In genomic region chr19:5065104-5065503, GRCm38 (mm10) we compare ENCODE assay signal across 17 mouse cellular contexts. TPM values are rescaled to one million over a fixed set of nuclear protein-coding genes. Genes with fewer than 3 reads are reported as not detected.
DNase-seq lines count a peak whose midpoint lies in the region; ATAC-seq and TF ChIP-seq lines count a peak whose summit lies in the region.
"Had no signal": no experiment of that assay in that cellular context is flagged by ENCODE, and none has a peak within 500 bp of the region (broad histone marks: within the 10 kb centered on the region; RNA-seq: fewer than 3 reads in every experiment).

No protein-coding gene starts in this region.

- no peak overlapping the region for H3K4me2 ChIP-seq in forebrain, embryonic 13.5 days
- no peak overlapping the region for H3K4me2 ChIP-seq in forebrain, embryonic 14.5 days (ENCODE audit: low read length)
- no peak overlapping the region for H3K4me2 ChIP-seq in midbrain, embryonic 13.5 days (replicated peaks)
- H3K4me2 ChIP-seq in midbrain, embryonic 15.5 days, result no peak overlapping the region
- peak overlapping the region; percentile 19 for H3K4me2 ChIP-seq in myocyte (ENCODE audit: low read depth)
- H3K4me2 ChIP-seq: forebrain, embryonic 15.5 days; lung, embryonic 15.5 days had no signal

- H3K79me2 ChIP-seq in myocyte (ENCODE audit: control insufficient read depth, insufficient read depth), result no peaks in the 10 kb centered on the region

- H3K27me3 ChIP-seq in forebrain, embryonic 13.5 days, result peaks cover 40% of the 10 kb centered on the region
- peaks cover 15% of the 10 kb centered on the region for H3K27me3 ChIP-seq in forebrain, embryonic 14.5 days (replicated peaks; ENCODE audit: control insufficient read depth, insufficient read depth, low read length)
- H3K27me3 ChIP-seq in midbrain, embryonic 13.5 days, result peaks cover 51% of the 10 kb centered on the region
- H3K27me3 ChIP-seq in midbrain, embryonic 15.5 days (replicated peaks), result peaks cover 26% of the 10 kb centered on the region
- no peaks in the 10 kb centered on the region for H3K27me3 ChIP-seq in myocyte (ENCODE audit: control insufficient read depth, insufficient read depth, insufficient read length)

- no peaks in the 10 kb centered on the region for H3K9me3 ChIP-seq in forebrain, embryonic 13.5 days (replicated peaks)
- no peaks in the 10 kb centered on the region for H3K9me3 ChIP-seq in forebrain, embryonic 14.5 days (replicated peaks; ENCODE audit: control insufficient read depth, low read length)
- H3K9me3 ChIP-seq in midbrain, embryonic 13.5 days, result no peaks in the 10 kb centered on the region
- no peaks in the 10 kb centered on the region for H3K9me3 ChIP-seq in midbrain, embryonic 15.5 days
- H3K9me3 ChIP-seq: forebrain, embryonic 15.5 days; G1E; lung, embryonic 15.5 days had no signal

- no peak overlapping the region for H3K4me3 ChIP-seq in forebrain, embryonic 13.5 days
- H3K4me3 ChIP-seq in forebrain, embryonic 14.5 days (ENCODE audit: low read depth, low read length), result no peak overlapping the region
- H3K4me3 ChIP-seq in midbrain, embryonic 13.5 days (replicated peaks), result no peak overlapping the region
- H3K4me3 ChIP-seq in midbrain, embryonic 15.5 days, result no peak overlapping the region
- H3K4me3 ChIP-seq in embryonic fibroblast, embryonic 13.5 days (ENCODE audit: insufficient read depth, low read length), result no peak overlapping the region
- no peak overlapping the region for H3K4me3 ChIP-seq in myocyte
- H3K4me3 ChIP-seq: forebrain, embryonic 15.5 days; heart, adult 2 months; layer of hippocampus, adult 2 months; lung, embryonic 15.5 days had no signal

- no peak for DNase-seq in forebrain, embryonic 14.5 days (ENCODE audit: low spot score)
- DNase-seq in right cerebral cortex, postnatal 36 days (ENCODE audit: low spot score in 2 of 2), result no peak
- no peak for DNase-seq in adrenal gland, adult 8-10 months
- DNase-seq: adrenal gland, postnatal 10 days; cerebellum, adult 11 months; kidney, adult 11 months had no signal

- peaks cover 28% of the 10 kb centered on the region for H3K4me1 ChIP-seq in forebrain, embryonic 13.5 days
- peaks cover 14% of the 10 kb centered on the region; the same call in 1 of the 2 replicates for H3K4me1 ChIP-seq in forebrain, embryonic 14.5 days (ENCODE audit: control insufficient read depth, insufficient read depth, low read length)
- peaks cover 33% of the 10 kb centered on the region for H3K4me1 ChIP-seq in midbrain, embryonic 13.5 days (replicated peaks)
- peaks cover 24% of the 10 kb centered on the region for H3K4me1 ChIP-seq in midbrain, embryonic 15.5 days
- peaks cover 35% of the 10 kb centered on the region for H3K4me1 ChIP-seq in embryonic fibroblast, embryonic 13.5 days (ENCODE audit: control insufficient read depth, insufficient read depth, low read length)

- no peak for TF ChIP-seq POLR2A in embryonic fibroblast, embryonic 13.5 days (IDR thresholded peaks at IDR 0.05; ENCODE audit: low read depth, low read length)
- TF ChIP-seq POLR2A in myocyte (IDR thresholded peaks at IDR 0.05; ENCODE audit: insufficient read length, low read depth), result no peak

- 72% methylated on average over 7 of the region's 7 CpGs for WGBS in forebrain, embryonic 13.5 days
- WGBS in forebrain, embryonic 14.5 days, result 75% methylated on average over 7 of the region's 7 CpGs
- 75% methylated on average over 7 of the region's 7 CpGs for WGBS in midbrain, embryonic 13.5 days
- 66% methylated on average over 7 of the region's 7 CpGs for WGBS in midbrain, embryonic 15.5 days

- ATAC-seq in forebrain, embryonic 13.5 days, result no peak
- ATAC-seq in forebrain, embryonic 14.5 days, result no peak
- ATAC-seq in midbrain, embryonic 13.5 days, result no peak
- ATAC-seq in midbrain, embryonic 15.5 days (replicated peaks), result no peak
- ATAC-seq: forebrain, embryonic 15.5 days had no signal

- TF ChIP-seq CTCF in embryonic fibroblast, embryonic 13.5 days (IDR thresholded peaks at IDR 0.05; ENCODE audit: borderline replicate concordance, insufficient read depth, low read length), result no peak

- H3K36me3 ChIP-seq in forebrain, embryonic 13.5 days (ENCODE audit: poor library complexity, severe bottlenecking), result no peaks in the 10 kb centered on the region
- no peaks in the 10 kb centered on the region for H3K36me3 ChIP-seq in forebrain, embryonic 14.5 days (ENCODE audit: control insufficient read depth, insufficient read depth, low read length)
- no peaks in the 10 kb centered on the region for H3K36me3 ChIP-seq in midbrain, embryonic 13.5 days
- H3K36me3 ChIP-seq in midbrain, embryonic 15.5 days (replicated peaks), result no peaks in the 10 kb centered on the region
- H3K36me3 ChIP-seq in myocyte (ENCODE audit: control insufficient read depth, insufficient read depth), result no peaks in the 10 kb centered on the region
- H3K36me3 ChIP-seq: forebrain, embryonic 15.5 days; G1E; lung, embryonic 15.5 days had no signal

- H3ac ChIP-seq in myocyte (ENCODE audit: control insufficient read depth, insufficient read length), result no peak overlapping the region

- 0 out of 2 replicates have a peak overlapping the region, but pooled peaks have one; percentile 14 for H3K9ac ChIP-seq in forebrain, embryonic 13.5 days
- H3K9ac ChIP-seq in forebrain, embryonic 14.5 days (ENCODE audit: low read length), result no peak overlapping the region
- H3K9ac ChIP-seq in midbrain, embryonic 13.5 days (replicated peaks), result 0 out of 2 replicates have a peak overlapping the region, but pooled peaks have one; percentile 19
- no peak overlapping the region for H3K9ac ChIP-seq in midbrain, embryonic 15.5 days
- H3K9ac ChIP-seq: forebrain, embryonic 15.5 days; lung, embryonic 15.5 days had no signal

- no peak overlapping the region for H3K27ac ChIP-seq in forebrain, embryonic 13.5 days
- no peak overlapping the region for H3K27ac ChIP-seq in forebrain, embryonic 14.5 days (ENCODE audit: low read depth, low read length)
- H3K27ac ChIP-seq in midbrain, embryonic 13.5 days, result no peak overlapping the region
- no peak overlapping the region for H3K27ac ChIP-seq in midbrain, embryonic 15.5 days
- peak overlapping the region; percentile 4; the same call in 1 of the 2 replicates for H3K27ac ChIP-seq in embryonic fibroblast, embryonic 13.5 days (ENCODE audit: insufficient read depth, low read length)
- H3K27ac ChIP-seq: forebrain, embryonic 15.5 days; heart, adult 2 months; layer of hippocampus, adult 2 months; lung, embryonic 15.5 days had no signal

TF ChIP-seq in myocyte, 11 proteins besides CTCF, POLR2A, EP300 and RAD21 (continues in another document):
- TF ChIP-seq MYOD1 (IDR thresholded peaks at IDR 0.05; ENCODE audit: control insufficient read depth in 1 of 3, insufficient read length in 2 of 3, low read depth in 2 of 3), result no peak

RNA-seq across cellular contexts. Expression of gene Cd248, which starts 2.8 kb away (rescaled TPM):
- 7.0 and 7.3 TPM in 2 replicates for polyA plus RNA-seq in forebrain, embryonic 13.5 days (2015; fragmentation: Nextera tagmentation; extraction: Ambion mirVana)
- polyA plus RNA-seq in forebrain, embryonic 14.5 days (2014; fragmentation: Nextera tagmentation; extraction: Ambion mirVana), result 12.5 and 16.2 TPM in 2 replicates
- 11.0 and 15.2 TPM in 2 replicates for polyA plus RNA-seq in midbrain, embryonic 13.5 days (2015; fragmentation: Nextera tagmentation; extraction: Ambion mirVana)
- polyA plus RNA-seq in midbrain, embryonic 15.5 days (2015; fragmentation: Nextera tagmentation; extraction: Ambion mirVana), result 19.7 and 24.2 TPM in 2 replicates
- polyA plus RNA-seq in embryonic fibroblast, embryonic 13.5 days (2011; ENCODE audit: insufficient read length, low read depth, missing spikeins), result 202 and 292 TPM in 2 replicates
- polyA plus RNA-seq in myocyte (2012; fragmentation: generic; extraction: Trizol), result 10.4 TPM
- total RNA-seq in adrenal gland, adult 8-10 months (2022), result 10 to 100 TPM in 1 of 4 experiments, 1 to 10 TPM in 3; 8.9 to 11.8 (median 9.2) TPM
- total RNA-seq: G1E had no signal
- polyA plus RNA-seq: G1E had no signal

RNA-seq across cellular contexts. Expression of gene Rin1, which starts 14.8 kb away (rescaled TPM):
- polyA plus RNA-seq in forebrain, embryonic 13.5 days (2015; fragmentation: Nextera tagmentation; extraction: Ambion mirVana), result 0.62 and 0.78 TPM in 2 replicates
- 1.3 and 1.4 TPM in 2 replicates for polyA plus RNA-seq in forebrain, embryonic 14.5 days (2014; fragmentation: Nextera tagmentation; extraction: Ambion mirVana)
- polyA plus RNA-seq in midbrain, embryonic 13.5 days (2015; fragmentation: Nextera tagmentation; extraction: Ambion mirVana), result 1.3 and 2.1 TPM in 2 replicates
- 0.91 and 1.6 TPM in 2 replicates for polyA plus RNA-seq in midbrain, embryonic 15.5 days (2015; fragmentation: Nextera tagmentation; extraction: Ambion mirVana)
- 60.2 and 82.9 TPM in 2 replicates for polyA plus RNA-seq in embryonic fibroblast, embryonic 13.5 days (2011; ENCODE audit: insufficient read length, low read depth, missing spikeins)
- 63.9 TPM for polyA plus RNA-seq in myocyte (2012; fragmentation: generic; extraction: Trizol)
- total RNA-seq in adrenal gland, adult 8-10 months (2022), result 1 to 10 TPM; 4.1 to 8.1 (median 7.7) TPM

RNA-seq across cellular contexts. Expression of gene Tmem151a, which starts 20.2 kb away (rescaled TPM):
- 2.3 and 2.8 TPM in 2 replicates for polyA plus RNA-seq in forebrain, embryonic 13.5 days (2015; fragmentation: Nextera tagmentation; extraction: Ambion mirVana)
- 5.4 and 7.5 TPM in 2 replicates for polyA plus RNA-seq in forebrain, embryonic 14.5 days (2014; fragmentation: Nextera tagmentation; extraction: Ambion mirVana)
- polyA plus RNA-seq in midbrain, embryonic 13.5 days (2015; fragmentation: Nextera tagmentation; extraction: Ambion mirVana), result 3.7 and 4.4 TPM in 2 replicates
- 20.3 and 21.2 TPM in 2 replicates for polyA plus RNA-seq in midbrain, embryonic 15.5 days (2015; fragmentation: Nextera tagmentation; extraction: Ambion mirVana)
- polyA plus RNA-seq in embryonic fibroblast, embryonic 13.5 days (2011; ENCODE audit: insufficient read length, low read depth, missing spikeins), result 6.0 and 7.2 TPM in 2 replicates
- 10.1 TPM for polyA plus RNA-seq in myocyte (2012; fragmentation: generic; extraction: Trizol)
- 1 to 10 TPM; 2.1 to 2.8 (median 2.6) TPM for total RNA-seq in adrenal gland, adult 8-10 months (2022)
- polyA plus RNA-seq: G1E had no signal

RNA-seq across cellular contexts. Expression of gene Yif1a, which starts 23.2 kb away (rescaled TPM):
- polyA plus RNA-seq in forebrain, embryonic 13.5 days (2015; fragmentation: Nextera tagmentation; extraction: Ambion mirVana), result 62.4 and 71.4 TPM in 2 replicates
- 71.6 and 95.5 TPM in 2 replicates for polyA plus RNA-seq in forebrain, embryonic 14.5 days (2014; fragmentation: Nextera tagmentation; extraction: Ambion mirVana)
- 57.1 and 59.0 TPM in 2 replicates for polyA plus RNA-seq in midbrain, embryonic 13.5 days (2015; fragmentation: Nextera tagmentation; extraction: Ambion mirVana)
- polyA plus RNA-seq in midbrain, embryonic 15.5 days (2015; fragmentation: Nextera tagmentation; extraction: Ambion mirVana), result 43.4 and 55.8 TPM in 2 replicates
- 94.1 and 96.4 TPM in 2 replicates for polyA plus RNA-seq in embryonic fibroblast, embryonic 13.5 days (2011; ENCODE audit: insufficient read length, low read depth, missing spikeins)
- polyA plus RNA-seq in myocyte (2012; fragmentation: generic; extraction: Trizol), result 115 TPM
- total RNA-seq in adrenal gland, adult 8-10 months (2022), result 10 to 100 TPM; 58.5 to 79.0 (median 62.9) TPM

RNA-seq across cellular contexts. Expression of gene Brms1, which starts 23.9 kb away (rescaled TPM):
- polyA plus RNA-seq in forebrain, embryonic 13.5 days (2015; fragmentation: Nextera tagmentation; extraction: Ambion mirVana), result 56.0 and 63.2 TPM in 2 replicates
- 56.2 and 56.8 TPM in 2 replicates for polyA plus RNA-seq in forebrain, embryonic 14.5 days (2014; fragmentation: Nextera tagmentation; extraction: Ambion mirVana)
- polyA plus RNA-seq in midbrain, embryonic 13.5 days (2015; fragmentation: Nextera tagmentation; extraction: Ambion mirVana), result 52.6 and 58.9 TPM in 2 replicates
- polyA plus RNA-seq in midbrain, embryonic 15.5 days (2015; fragmentation: Nextera tagmentation; extraction: Ambion mirVana), result 40.0 and 44.4 TPM in 2 replicates
- polyA plus RNA-seq in embryonic fibroblast, embryonic 13.5 days (2011; ENCODE audit: insufficient read length, low read depth, missing spikeins), result 12.9 and 14.5 TPM in 2 replicates
- 45.8 TPM for polyA plus RNA-seq in myocyte (2012; fragmentation: generic; extraction: Trizol)
- total RNA-seq in adrenal gland, adult 8-10 months (2022), result 10 to 100 TPM; 30.0 to 40.1 (median 33.6) TPM
- total RNA-seq: midbrain, postnatal 0 days had no signal

Comparison
In these comparisons a context has a peak if more than half of its experiments do, and no peak if none do; other contexts are left out.
1. H3K9ac ChIP-seq: peak in forebrain, embryonic 13.5 days (single experiment) and midbrain, embryonic 13.5 days (single experiment); none in forebrain, embryonic 14.5 days (single experiment) and midbrain, embryonic 15.5 days (single experiment).
2. RNA of gene Rin1, which starts 14.8 kb away (polyA plus RNA-seq): 63.9 TPM in myocyte (single experiment) and 60.2 to 82.9 TPM in embryonic fibroblast, embryonic 13.5 days; 1.3 to 2.1 TPM in midbrain, embryonic 13.5 days, 0.91 to 1.6 TPM in midbrain, embryonic 15.5 days, 1.3 to 1.4 TPM in forebrain, embryonic 14.5 days and 0.62 to 0.78 TPM in forebrain, embryonic 13.5 days; every median in the first group is over 10 times any median in the second.